Mouse (Mus musculus): ENCODE results near the gene Tmem151b. TPM values are rescaled to one million over a fixed set of nuclear protein-coding genes. Genes with fewer than 3 reads are reported as not detected.
A peak's percentile ranks its signal among the peaks of the same experiment; 100 is the strongest.

Tmem151b gene
- polyA plus RNA-seq, 1 experiment from 2014 or later, result 1.9 TPM

DNA sequence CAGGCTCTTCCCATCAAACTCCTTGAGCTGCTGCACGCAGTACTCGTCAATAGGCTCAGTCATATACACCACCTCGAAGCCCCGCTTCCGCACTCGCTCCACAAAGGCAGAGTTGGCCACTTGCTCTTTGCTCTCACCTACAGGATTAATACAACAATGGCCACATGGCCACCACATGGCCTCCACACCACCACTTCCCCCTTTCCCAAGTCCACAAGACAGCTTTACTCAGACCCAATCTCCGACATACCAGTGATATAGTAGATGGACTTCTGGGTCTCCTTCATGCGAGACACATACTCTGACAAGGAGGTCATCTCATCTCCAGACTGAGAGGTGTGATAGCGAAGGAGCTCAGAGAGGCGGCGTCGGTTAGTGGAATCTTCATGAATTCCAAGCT, 19.5 kb upstream of the Tmem151b start:
- Histone ChIP-seq H3K4me1 (ENCODE audit: control insufficient read depth, insufficient read depth, low read length) (peaks cover 44% of the 10 kb centered on the region), H3K4me2 (ENCODE audit: low read depth, low read length) (no peak overlapping the region), H3K9ac (ENCODE audit: low read length) (no peak overlapping the region), H3K27ac (ENCODE audit: low read length) (no peak overlapping the region), H3K36me3 (ENCODE audit: control insufficient read depth, insufficient read depth) (peaks cover 60% of the 10 kb centered on the region), H3K27me3 (ENCODE audit: control insufficient read depth, insufficient read depth, low read length) (no peaks in the 10 kb centered on the region), H3K9me3 (replicated peaks; ENCODE audit: control insufficient read depth, low read length) (no peaks in the 10 kb centered on the region), H3K4me3 (ENCODE audit: low read length) (no peak overlapping the region)
- 83% methylated on average over 12 of the region's 12 CpGs for WGBS
- ATAC-seq (replicated peaks; ENCODE audit: extremely low read depth, insufficient read depth, low FRiP score), result no peak

DNA sequence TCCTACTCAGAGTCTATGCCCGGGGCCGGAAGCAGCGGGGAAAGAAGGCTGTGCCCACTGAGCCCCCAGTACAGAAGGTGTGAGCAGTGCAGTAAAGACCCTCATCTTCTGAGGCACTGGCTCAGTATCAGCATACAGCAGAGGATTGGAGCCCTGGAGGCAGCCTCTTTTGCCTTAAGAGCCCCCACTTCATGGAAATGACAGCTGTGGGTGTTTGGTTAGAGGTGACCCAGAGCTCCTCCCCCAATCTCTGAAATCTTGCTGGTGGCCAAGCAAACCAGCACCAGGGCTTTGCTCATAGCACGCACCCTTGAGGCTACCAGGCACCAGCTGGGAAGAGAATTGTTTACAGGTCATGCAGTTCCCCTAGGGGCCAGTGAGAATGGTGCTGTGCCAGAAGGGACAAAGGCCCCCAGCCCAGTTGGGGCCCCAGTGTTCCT, 17.7 kb upstream of the Tmem151b start:
- Histone ChIP-seq H3K9me3 (replicated peaks; ENCODE audit: control insufficient read depth, low read length) (no peaks in the 10 kb centered on the region), H3K4me3 (ENCODE audit: low read length) (no peak overlapping the region), H3K9ac (ENCODE audit: low read length) (no peak overlapping the region), H3K27me3 (ENCODE audit: control insufficient read depth, insufficient read depth, low read length) (no peaks in the 10 kb centered on the region), H3K27ac (ENCODE audit: low read length) (peak overlapping the region; percentile 55), H3K36me3 (ENCODE audit: control insufficient read depth, insufficient read depth) (peaks cover 60% of the 10 kb centered on the region), H3K4me2 (ENCODE audit: low read depth, low read length) (no peak overlapping the region), H3K4me1 (ENCODE audit: control insufficient read depth, insufficient read depth, low read length) (peaks cover 44% of the 10 kb centered on the region)
- 42% methylated on average over 4 of the region's 4 CpGs for WGBS
- no peak for ATAC-seq (replicated peaks; ENCODE audit: extremely low read depth, insufficient read depth, low FRiP score)

DNA sequence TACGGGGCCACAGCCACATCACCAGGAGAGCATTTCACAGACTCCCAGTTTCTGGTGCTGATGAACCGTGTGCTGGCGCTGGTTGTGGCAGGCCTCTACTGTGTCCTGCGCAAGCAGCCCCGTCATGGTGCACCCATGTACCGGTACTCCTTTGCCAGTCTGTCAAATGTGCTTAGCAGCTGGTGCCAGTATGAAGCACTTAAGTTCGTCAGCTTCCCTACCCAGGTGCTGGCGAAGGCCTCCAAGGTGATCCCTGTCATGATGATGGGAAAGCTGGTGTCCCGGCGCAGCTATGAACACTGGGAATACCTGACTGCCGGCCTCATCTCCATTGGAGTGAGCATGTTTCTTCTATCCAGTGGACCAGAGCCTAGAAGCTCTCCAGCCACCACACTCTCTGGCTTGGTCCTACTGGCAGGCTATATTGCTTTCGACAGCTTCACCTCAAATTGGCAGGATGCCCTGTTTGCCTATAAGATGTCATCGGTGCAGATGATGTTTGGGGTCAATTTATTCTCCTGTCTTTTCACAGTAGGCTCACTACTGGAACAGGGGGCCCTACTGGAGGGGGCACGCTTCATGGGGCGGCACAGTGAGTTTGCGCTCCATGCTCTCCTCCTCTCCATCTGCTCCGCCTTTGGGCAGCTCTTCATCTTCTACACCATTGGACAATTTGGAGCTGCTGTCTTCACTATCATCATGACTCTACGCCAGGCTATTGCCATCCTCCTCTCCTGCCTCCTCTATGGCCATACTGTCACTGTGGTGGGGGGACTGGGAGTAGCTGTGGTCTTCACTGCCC, 17.1 kb upstream of the Tmem151b start:
- Histone ChIP-seq H3K4me3 (ENCODE audit: low read length) (no peak overlapping the region), H3K4me1 (ENCODE audit: control insufficient read depth, insufficient read depth, low read length) (peaks cover 39% of the 10 kb centered on the region), H3K36me3 (ENCODE audit: control insufficient read depth, insufficient read depth) (peaks cover 56% of the 10 kb centered on the region), H3K9ac (ENCODE audit: low read length) (no peak overlapping the region), H3K4me2 (ENCODE audit: low read depth, low read length) (no peak overlapping the region), H3K9me3 (replicated peaks; ENCODE audit: control insufficient read depth, low read length) (no peaks in the 10 kb centered on the region), H3K27ac (ENCODE audit: low read length) (peak overlapping the region; percentile 55), H3K27me3 (ENCODE audit: control insufficient read depth, insufficient read depth, low read length) (no peaks in the 10 kb centered on the region)
- 61% methylated on average over 18 of the region's 18 CpGs for WGBS
- no peak for ATAC-seq (replicated peaks; ENCODE audit: extremely low read depth, insufficient read depth, low FRiP score)

DNA sequence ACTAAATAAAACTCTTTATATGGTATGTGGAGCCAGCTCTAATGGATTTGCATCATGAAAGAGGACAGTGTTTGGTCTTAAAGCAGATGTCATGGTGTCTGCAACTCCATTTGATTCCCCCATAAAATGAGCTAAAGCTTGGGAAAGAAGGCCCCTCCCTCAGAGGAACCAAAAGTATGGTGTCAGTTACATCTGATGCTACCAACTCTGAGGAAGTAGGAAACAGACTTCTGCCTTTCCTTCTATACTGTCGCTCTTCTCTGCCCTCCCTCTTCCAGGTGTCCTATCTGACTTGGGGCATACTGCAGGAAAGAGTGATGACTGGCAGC, 16.5 kb upstream of the Tmem151b start:
- H3K27ac ChIP-seq (ENCODE audit: low read length), result no peak overlapping the region
- no peak overlapping the region for H3K9ac ChIP-seq (ENCODE audit: low read length)
- WGBS, result 69% methylated on average over 1 of the region's 1 CpGs
- no peaks in the 10 kb centered on the region for H3K9me3 ChIP-seq (replicated peaks; ENCODE audit: control insufficient read depth, low read length)
- H3K4me1 ChIP-seq (ENCODE audit: control insufficient read depth, insufficient read depth, low read length), result peaks cover 34% of the 10 kb centered on the region
- no peak overlapping the region for H3K4me3 ChIP-seq (ENCODE audit: low read length)
- peaks cover 50% of the 10 kb centered on the region for H3K36me3 ChIP-seq (ENCODE audit: control insufficient read depth, insufficient read depth)
- H3K4me2 ChIP-seq (ENCODE audit: low read depth, low read length), result no peak overlapping the region
- ATAC-seq (replicated peaks; ENCODE audit: extremely low read depth, insufficient read depth, low FRiP score), result no peak
- H3K27me3 ChIP-seq (ENCODE audit: control insufficient read depth, insufficient read depth, low read length), result no peaks in the 10 kb centered on the region

DNA sequence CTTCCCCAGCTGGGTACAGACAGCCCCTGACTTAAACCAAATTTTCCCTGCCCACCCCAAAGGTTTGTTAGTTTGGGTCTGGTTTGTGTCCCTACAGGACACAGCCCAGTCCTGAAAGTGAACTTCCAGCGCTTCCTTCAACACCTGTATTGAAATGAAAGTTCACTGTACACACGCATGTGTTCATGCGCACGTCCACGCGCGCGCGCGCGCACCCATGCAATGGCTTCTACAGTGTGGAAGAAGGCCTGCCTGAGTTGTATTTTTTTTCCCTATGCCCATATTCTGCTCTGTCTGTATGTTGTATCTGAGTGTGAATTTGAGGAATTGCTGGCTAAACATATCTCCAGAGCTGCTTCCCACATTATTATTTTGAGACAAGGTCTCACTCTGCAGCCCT, 15.6 kb upstream of the Tmem151b start:
- ATAC-seq (replicated peaks; ENCODE audit: extremely low read depth, insufficient read depth, low FRiP score), result no peak
- peak overlapping the region; percentile 99 for H3K4me2 ChIP-seq (ENCODE audit: low read depth, low read length)
- no peaks in the 10 kb centered on the region for H3K9me3 ChIP-seq (replicated peaks; ENCODE audit: control insufficient read depth, low read length)
- peaks cover 26% of the 10 kb centered on the region for H3K4me1 ChIP-seq (ENCODE audit: control insufficient read depth, insufficient read depth, low read length)
- WGBS, result 94% methylated on average over 11 of the region's 11 CpGs
- H3K36me3 ChIP-seq (ENCODE audit: control insufficient read depth, insufficient read depth), result peaks cover 41% of the 10 kb centered on the region
- peak overlapping the region; percentile 96; the same call in 1 of the 2 replicates for H3K4me3 ChIP-seq (ENCODE audit: low read length)
- peak overlapping the region; percentile 99; the same call in 1 of the 2 replicates for H3K9ac ChIP-seq (ENCODE audit: low read length)
- no peaks in the 10 kb centered on the region for H3K27me3 ChIP-seq (ENCODE audit: control insufficient read depth, insufficient read depth, low read length)
- H3K27ac ChIP-seq (ENCODE audit: low read length), result no peak overlapping the region

DNA sequence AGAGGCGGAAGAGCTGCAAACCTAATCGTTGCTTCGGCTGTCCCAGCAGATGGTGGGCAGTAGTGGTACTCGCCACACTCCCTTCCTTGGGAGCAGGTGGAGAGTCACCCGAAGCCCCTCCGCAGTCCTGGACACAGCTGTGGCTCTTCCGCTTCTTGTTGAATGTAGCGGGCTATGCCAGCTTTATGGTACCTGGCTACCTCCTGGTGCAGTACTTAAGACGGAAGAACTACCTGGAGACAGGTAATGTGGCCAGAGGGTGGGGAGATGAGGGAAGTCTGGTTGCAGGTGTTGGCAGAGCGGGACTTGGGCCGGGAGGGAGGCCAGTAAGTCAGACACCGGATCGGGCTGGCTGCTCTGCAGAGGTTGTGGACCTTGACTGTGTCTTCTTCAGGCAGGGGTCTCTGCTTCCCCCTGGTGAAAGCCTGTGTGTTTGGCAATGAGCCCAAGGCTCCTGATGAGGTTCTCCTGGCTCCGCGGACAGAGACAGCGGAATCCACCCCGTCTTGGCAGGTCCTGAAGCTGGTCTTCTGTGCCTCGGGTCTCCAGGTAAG, 15.1 kb upstream of the Tmem151b start:
- peak overlapping the region; percentile 96 for H3K4me3 ChIP-seq (ENCODE audit: low read length)
- no peak for ATAC-seq (replicated peaks; ENCODE audit: extremely low read depth, insufficient read depth, low FRiP score)
- peaks cover 23% of the 10 kb centered on the region for H3K4me1 ChIP-seq (ENCODE audit: control insufficient read depth, insufficient read depth, low read length)
- peak overlapping the region; percentile 99 for H3K4me2 ChIP-seq (ENCODE audit: low read depth, low read length)
- WGBS, result 16% methylated on average over 18 of the region's 18 CpGs
- H3K9me3 ChIP-seq (replicated peaks; ENCODE audit: control insufficient read depth, low read length), result no peaks in the 10 kb centered on the region
- H3K27ac ChIP-seq (ENCODE audit: low read length), result no peak overlapping the region; the same call in 1 of the 2 replicates
- no peaks in the 10 kb centered on the region for H3K27me3 ChIP-seq (ENCODE audit: control insufficient read depth, insufficient read depth, low read length)
- H3K9ac ChIP-seq (ENCODE audit: low read length), result peak overlapping the region; percentile 99
- H3K36me3 ChIP-seq (ENCODE audit: control insufficient read depth, insufficient read depth), result peaks cover 36% of the 10 kb centered on the region

DNA sequence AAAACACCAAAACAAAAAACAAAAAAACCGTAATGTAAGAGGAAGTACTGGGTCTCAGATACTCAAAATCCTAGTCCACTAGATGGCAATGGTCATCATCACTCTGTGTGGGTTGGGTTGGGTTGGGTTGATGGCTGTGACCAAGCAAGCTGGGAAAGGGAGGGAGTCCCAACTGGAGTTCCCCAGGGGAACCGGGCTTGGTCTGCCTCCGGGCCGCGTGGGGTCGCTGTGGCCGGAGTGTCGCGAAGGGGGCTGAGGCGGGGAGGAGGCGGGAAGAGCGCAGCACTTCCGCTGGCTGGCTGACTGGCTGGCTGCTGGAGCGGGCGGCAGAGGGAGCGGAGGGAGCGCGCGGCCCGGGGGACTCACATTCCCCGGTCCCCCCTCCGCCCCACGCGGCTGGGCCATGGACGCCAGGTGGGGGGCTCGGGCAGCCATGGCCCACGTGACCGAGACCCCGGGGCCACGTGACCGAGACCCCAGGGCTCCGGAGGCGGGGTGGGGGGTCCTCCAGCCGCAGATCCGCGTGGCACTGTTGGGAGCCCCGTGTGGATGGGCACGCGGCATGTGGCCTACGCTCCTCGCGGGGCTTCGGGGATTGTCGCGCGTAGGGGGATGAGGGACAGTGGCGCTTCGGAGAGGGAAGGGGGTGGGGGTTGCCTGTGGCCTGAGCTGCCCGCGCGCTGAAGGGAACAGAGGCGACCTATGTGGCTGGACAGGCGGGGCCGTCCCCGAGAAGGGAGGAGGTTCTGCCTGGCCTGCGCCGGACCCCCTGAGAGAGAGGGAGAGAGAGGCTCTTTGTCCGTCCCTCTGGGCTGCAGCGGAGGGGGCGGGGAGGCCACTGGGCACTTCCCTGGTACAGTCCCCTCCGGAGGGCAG, 14.4 kb upstream of the Tmem151b start, which contains the start of gene Slc35b2:
Slc35b2 (plus strand) TSS at position 220 of the 876 bp plus-strand sequence.
- Histone ChIP-seq H3K4me3 (ENCODE audit: low read length) (peak within 1 kb of the TSS; percentile 96), H3K36me3 (ENCODE audit: control insufficient read depth, insufficient read depth) (peaks cover 29% of the 10 kb centered on the region), H3K27me3 (ENCODE audit: control insufficient read depth, insufficient read depth, low read length) (no peaks in the 10 kb centered on the region), H3K4me1 (ENCODE audit: control insufficient read depth, insufficient read depth, low read length) (peaks cover 20% of the 10 kb centered on the region), H3K9me3 (replicated peaks; ENCODE audit: control insufficient read depth, low read length) (no peaks in the 10 kb centered on the region), H3K4me2 (ENCODE audit: low read depth, low read length) (peak within 1 kb of the TSS; percentile 99), H3K27ac (ENCODE audit: low read length) (peak within 1 kb of the TSS; percentile 83), H3K9ac (ENCODE audit: low read length) (peak within 1 kb of the TSS; percentile 99)
- under 1% methylated on average over 51 of the region's 61 CpGs for WGBS
- peak; percentile 84 for ATAC-seq (replicated peaks; ENCODE audit: extremely low read depth, insufficient read depth, low FRiP score)

DNA sequence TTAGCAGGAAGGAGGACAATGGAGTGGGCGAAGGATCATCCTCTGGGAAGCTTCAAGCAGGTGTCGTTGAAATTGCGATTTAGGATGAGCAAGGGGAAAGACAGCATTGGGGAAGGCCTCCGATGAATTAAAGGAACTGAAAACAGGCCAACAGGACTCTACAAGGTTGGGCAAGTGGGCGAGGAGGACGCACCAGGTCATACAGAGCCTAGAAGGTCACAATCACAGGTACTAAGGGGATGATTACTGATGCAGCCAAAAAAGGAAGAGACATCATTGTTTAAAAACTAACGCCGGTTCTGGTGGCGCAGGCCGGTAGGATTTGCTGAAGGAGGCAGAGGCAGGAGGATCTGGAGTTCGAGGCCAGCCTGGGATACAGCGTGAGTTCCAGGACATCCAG, 13.7 kb upstream of the Tmem151b start:
- Histone ChIP-seq H3K27ac (ENCODE audit: low read length) (no peak overlapping the region), H3K4me1 (ENCODE audit: control insufficient read depth, insufficient read depth, low read length) (peaks cover 20% of the 10 kb centered on the region), H3K27me3 (ENCODE audit: control insufficient read depth, insufficient read depth, low read length) (no peaks in the 10 kb centered on the region), H3K9me3 (replicated peaks; ENCODE audit: control insufficient read depth, low read length) (no peaks in the 10 kb centered on the region), H3K4me2 (ENCODE audit: low read depth, low read length) (peak overlapping the region; percentile 99), H3K9ac (ENCODE audit: low read length) (no peak overlapping the region), H3K4me3 (ENCODE audit: low read length) (no peak overlapping the region), H3K36me3 (ENCODE audit: control insufficient read depth, insufficient read depth) (peaks cover 23% of the 10 kb centered on the region)
- no peak for ATAC-seq (replicated peaks; ENCODE audit: extremely low read depth, insufficient read depth, low FRiP score)
- 71% methylated on average over 12 of the region's 12 CpGs for WGBS
